Mouse (Mus musculus): ENCODE results near the gene Ywhab.

The Ywhab gene

DNA sequence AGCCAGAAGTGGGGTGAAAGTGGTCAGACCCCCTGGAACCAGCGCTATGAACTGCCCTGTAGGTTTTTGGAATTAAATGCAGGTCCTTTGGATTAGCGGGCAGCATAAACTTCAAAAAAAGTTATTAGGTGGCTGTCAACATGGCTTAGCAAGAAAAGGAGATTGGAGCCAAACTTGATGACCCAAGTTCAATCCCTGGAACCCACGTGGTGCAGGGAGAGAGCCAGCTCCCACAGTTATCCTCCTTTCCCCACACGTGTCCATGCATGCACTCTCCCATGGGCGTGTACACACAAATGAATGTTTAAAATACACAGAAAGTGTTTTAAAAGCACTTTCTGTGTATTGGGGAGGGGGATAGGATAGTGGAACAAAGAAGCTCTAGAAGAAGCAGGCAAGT is 15.7 kb downstream of the Ywhab start:
- DNase-seq, result no peak

DNA sequence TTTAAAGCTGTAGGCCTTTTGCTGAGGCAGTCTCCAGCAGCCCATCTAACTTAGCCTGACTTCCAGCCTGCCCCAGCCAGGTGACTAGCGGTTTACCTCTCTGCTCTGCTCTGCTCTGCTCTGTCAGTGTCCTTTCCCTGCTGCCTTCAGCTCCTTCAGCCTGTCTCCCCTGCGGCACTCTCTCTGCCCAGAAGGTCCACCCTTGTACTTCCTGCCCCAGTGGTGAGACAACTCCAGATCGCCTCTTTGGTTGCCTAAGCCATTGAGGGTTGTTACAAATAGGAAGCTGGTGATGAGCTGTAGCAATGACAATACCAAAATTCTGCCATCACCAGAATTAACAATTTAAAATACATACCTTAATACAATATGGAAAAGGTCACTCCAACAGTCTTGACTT is 16.2 kb downstream of the Ywhab start:
- DNase-seq, result no peak

DNA sequence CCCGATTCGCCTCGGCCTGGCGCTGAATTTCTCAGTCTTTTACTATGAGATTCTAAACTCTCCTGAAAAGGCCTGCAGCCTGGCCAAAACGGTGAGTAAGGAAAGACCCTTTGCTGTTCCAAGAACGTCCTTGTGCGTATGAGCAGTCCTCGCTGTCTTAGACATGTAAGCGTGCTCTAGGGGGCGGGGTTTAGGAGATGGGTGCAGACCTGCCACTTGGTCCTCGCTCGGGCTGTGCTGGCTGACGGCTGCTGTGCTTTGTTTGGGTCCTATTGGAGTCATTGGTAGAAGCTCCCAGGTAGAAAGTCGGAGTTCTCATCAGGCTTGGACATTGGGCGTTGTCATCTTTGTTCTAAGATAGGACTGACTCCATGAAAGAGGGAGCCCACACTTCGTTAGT is 20.5 kb downstream of the Ywhab start:
- no peak for DNase-seq

DNA sequence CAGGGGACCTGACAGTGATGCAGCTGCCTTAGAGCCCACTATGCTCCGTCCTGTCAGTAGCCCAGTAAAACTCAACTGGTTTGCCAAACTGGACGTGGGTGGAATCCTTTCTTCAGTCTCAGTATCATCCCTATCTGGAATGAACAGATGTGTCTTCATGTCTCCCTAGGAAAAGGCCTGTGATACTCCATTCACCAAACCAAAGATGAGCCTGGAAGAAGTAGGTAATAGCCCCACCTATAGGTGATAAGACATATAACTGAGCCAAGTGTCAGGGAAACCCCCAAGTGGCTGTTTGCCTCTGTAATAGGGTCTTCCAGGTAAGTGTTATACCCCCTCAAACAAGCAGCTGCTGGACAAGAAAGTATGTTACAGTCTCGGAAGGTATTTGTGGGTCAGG is 24.1 kb downstream of the Ywhab start:
- peak; percentile 23 for DNase-seq

DNA sequence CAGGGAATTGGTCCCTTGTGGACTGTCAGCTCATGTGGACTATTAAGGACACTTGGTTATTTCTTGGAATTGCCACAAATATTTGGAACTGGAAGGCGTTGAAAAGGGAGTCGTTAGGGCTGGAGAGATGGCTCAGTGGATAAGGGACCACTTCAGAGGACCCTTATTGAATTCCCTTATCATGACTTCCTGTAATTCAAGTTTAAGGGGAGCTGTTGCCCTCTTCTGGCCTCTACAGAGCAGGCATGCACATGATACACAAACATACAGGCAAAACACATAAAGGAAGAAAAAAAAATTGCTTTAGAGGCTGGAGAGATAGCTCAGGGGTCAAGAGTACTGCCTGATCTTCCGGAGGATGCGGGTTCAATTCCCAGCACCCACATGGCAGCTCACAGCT is 25.2 kb downstream of the Ywhab start:
- no peak for DNase-seq

DNA sequence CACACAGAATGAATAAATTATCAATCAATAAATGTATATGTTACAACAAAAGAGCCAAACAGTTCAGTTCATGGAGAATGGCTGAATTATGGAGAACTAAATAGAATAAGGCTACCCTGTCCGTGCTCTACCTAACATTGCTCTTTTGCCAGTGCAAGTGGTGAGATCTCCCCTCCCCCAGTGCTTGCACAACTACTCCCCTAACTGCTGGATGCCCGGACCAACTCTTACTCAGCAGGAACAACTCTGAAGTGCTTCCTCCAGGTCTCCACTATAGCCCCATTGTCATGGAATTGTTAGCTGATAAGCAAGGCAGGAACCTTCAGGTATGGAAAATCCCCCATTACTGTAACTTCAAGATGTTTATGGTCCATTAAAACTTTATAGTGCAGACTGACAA is 27.3 kb downstream of the Ywhab start:
- no peak for DNase-seq

DNA sequence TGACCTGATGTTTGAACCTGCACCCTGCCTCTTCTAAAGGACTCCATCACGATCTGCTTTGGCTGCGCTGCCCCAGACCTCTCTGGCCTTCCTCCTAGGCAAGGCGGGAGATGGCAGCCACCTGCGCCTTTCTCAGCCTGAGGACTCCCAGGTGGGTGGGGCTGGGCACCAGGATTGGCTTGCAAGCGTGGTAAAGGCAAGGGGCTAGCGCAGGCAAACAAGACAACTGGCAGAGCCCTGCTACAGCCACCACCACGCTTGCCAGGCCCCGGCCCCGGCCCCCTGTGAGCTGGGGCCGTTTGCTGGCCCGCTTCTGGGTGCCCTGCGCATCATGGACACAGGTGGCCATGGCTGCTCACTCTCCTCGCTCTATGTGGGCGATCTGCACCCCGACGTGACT is 30.4 kb downstream of the Ywhab start, which contains the start of gene Pabpc1l:
Gene Pabpc1l, plus strand, starts transcription at position 301 of the 400 bp plus-strand sequence.
- DNase-seq, result no peak

DNA sequence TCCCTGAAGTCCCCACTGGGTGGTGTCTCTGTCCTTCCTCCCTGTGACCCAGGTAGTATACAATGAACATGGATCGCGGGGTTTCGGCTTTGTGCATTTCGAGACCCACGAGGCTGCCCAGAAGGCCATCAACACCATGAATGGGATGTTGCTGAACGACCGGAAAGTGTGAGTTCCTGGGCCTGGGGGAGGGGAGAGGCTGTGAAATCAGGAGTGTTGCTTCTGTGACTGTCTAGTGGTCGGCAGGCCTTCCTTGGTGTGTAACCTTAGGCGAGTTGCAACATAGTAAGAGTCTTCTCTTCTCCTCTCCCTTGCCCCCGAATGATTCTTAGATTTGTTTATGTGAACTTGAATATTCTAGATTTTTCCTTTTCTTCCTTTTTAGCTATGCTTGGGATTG is 36.4 kb downstream of the Ywhab start:
- no peak for DNase-seq

DNA sequence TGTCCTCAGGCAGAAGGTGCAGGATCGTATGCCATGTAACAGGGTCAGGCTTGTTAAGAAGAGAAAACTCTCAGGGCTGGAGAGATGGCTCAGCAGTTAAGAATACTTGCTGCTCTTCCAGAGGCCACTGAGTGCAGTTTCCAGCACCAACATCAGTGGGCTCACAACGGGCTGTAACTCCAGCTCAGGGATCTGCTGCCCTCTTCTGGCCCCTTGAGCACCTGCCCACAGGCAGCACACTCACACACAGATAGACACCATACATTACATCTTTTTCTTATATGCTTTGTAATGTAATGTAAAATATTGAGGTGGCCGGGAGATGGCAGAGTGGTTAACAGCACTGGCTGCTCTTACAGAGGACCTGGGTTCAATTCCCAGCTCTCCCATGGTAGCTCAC is 38.2 kb downstream of the Ywhab start:
- no peak for DNase-seq

DNA sequence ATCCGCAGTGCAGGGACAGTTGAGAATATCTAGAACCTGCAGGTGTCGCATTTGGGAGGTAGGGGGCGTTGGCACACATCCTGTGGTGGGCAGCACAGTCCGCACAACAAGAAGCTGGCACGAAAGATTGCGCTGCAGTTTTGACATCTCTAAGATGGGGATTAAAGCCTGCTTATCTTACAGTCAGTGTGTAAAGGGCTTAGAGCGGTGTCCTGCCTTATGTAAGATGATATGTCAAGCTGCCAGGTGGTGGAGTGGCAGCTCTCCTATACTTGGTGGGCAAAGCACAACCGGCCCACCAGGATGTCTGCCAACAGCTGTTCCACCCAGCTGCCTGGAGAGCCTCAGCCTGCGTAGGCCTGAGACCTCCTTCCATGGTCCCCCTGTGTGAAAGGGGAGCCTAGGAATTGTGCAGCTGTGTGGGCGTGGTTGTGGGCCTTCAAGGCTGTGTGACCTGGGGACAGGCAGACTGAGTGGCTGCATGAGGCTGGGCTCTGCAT is 41.8 kb downstream of the Ywhab start:
- DNase-seq, result peak; percentile 68

DNA sequence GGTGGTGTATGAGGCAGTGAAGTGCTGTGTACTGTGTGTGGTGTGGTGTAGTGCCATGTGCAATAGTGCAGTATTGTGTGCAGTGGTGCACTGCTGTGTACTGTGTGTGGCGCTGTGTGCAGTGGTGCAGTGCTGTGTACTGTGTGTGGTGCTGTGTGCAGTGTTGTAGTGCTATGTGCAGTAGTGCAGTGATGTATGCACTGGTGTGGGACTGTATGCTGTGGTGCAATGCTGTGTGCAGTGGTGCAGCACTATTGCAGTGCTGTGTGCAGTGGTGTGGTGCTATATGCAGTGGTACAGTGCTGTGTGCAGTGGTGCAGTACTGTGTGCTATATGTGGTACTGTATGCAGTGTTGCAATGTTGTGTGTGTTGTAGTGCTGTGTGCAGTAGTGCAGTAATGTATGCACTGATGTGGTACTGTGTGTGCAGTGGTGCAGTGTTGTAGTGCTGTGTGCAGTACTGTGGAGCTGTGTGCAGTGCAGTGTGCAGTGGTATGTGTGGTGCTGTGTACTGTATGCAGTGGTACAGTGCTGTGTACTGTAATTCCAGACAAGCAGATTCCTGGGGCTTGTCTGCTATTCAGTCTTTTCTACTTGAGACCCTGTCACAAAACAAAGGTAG is 43.8 kb downstream of the Ywhab start:
- no peak for DNase-seq

DNA sequence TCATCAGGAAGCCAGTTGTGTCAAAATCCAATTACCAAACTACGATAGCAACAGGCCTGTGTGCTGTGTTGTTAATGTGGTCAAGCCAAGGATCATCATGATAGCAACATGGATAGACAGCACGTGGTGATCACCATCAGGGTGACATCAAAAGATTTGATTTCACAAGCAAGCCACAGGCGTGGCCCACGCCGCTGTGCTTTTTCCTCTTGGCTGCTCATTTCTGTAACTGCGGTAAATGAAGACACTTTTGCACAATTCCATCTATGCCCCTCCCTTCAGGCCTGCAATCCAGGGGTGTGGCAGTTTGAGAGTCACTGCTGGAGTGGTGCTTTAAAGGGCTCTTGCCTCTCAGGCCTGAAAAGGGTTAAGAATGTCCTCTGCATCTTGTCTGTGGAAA is 46.2 kb downstream of the Ywhab start:
- no peak for DNase-seq

DNA sequence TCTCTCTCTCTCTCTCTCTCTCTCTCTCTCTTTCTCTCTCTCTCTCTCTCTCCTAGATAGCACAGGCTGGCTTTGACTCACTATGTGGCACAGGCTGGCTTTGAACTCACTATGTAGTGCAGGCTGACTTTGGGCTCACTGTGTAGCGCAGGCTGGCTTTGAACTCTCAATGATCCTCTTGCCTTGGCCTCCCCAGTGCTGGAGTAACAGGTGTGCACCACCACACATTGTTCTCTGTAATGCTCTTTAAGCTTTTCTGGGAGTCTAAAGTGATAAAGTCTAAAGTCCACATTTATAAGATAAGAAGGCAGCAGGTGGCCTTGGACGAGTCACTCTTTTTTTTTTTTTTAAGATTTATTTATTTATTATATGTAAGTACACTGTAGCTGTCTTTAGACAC is 46.8 kb downstream of the Ywhab start:
- DNase-seq, result no peak

DNA sequence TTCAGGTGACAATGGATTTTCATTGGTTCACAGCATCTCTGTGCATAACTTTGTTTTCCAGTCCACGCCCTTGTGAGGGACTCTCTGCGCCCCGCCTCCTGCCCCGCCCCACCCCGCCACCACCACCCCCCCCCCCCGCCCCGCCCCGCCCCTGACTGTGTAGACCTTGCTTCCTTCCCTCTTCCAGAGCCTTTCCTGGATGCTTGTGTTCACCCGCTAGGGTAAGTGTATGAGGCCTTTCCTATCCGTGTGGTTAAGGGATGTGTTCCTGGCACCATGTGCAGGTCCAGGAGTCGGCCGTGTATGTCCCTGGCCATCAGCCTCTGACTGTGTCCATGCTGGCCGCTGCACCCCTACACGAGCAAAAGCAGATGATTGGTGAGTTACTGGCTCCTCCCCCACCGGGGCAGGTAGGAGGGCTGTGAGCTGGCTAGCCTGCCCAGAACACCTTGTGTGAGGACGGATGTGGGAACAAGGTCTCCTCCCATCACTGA is 52.5 kb downstream of the Ywhab start:
- DNase-seq, result peak; percentile 41

DNA sequence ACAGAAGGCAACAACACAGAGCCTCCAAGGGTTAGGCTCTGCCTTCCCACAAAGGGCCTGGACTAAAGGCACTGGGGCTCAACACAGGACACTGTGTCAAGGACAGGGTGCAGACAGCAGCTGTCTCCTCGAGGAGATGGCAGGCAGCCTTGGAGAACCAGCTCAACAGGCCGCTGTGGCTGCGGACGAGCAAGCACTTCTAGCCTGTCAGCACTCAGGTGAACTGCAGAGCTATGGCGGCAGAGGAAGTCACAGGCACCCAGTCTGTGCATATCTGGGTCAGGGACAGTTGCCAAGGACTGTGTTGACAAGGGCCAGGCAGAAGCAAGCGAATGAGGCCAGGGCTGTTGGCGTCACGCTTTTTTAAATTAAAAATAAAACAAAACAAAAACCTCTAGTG is 59.0 kb downstream of the Ywhab start:
- no peak for DNase-seq

DNA sequence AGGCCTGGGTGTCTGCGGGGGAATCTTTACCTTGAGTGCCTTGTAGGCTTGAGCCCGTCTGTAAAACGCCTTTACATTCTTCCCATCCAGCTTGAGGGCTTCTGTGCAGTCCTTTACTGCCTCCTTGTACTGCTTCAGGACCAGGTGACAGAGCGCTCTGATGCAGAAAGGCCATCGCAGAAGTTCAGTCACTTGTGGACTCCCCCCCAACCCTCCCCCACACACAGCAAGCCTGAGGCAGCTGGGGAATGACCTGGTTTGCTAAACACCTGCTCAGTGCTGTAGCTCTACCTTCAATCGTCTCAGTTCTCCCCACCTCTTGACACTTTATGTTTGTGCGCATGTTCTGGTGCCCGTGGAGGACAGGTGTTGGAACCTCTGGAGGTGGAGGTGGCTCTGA is 59.9 kb downstream of the Ywhab start:
- no peak for DNase-seq

DNA sequence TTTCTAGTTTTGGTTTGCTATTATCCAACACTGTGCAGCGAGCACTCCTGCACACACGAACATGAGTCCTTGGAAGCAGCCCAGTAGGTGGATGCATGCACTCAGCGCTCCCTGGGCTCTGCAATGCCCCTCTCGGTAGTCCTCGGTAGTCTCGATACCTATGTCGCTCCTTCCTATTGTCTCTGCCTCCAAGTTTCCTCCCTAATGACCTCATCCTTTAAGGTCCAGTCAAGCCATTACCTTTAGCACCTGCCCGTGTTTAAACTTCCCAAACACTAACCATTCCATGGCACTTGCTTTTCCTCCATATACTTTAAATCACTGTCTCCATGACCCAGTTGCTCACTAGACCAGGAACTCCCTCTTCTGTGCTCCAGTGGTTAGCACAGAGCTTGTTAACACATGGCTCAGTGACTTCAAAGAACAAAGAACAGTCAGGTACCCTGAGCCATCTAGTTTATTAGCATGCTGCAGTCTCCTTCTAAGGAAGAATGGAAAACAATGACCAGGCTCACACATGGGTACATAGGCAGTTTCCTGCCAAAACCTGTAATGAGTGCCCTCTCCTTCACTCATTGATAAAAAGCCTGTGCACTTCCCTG is 65.0 kb downstream of the Ywhab start:
- peak; percentile 74 for DNase-seq

All from retina, postnatal 1 day (tissue).